Mouse (Mus musculus): ENCODE measurements at regions not wholly inside any gene's neighbourhood (a gene's known extent, or its start where the extent isn't known, plus 50 kb on each side); places are given as distances from the start of the nearest gene placed in this dataset.

GRCm38 (mm10) chr4:124063269-124064100, 145.7 kb upstream of the 4930535I16Rik start:
- no peak for DNase-seq (ENCODE audit: extremely low read depth)
- Histone ChIP-seq H3K4me3 (replicated peaks in 1 of 3; ENCODE audit: low read depth in 2 of 3, low read length in 2 of 3, poor library complexity in 1 of 3) (no peak overlapping the region), H3K4me2 (ENCODE audit: insufficient read depth, low read depth, poor library complexity, severe bottlenecking) (no peak overlapping the region), H3K27me3 (replicated peaks) (peaks cover 75% of the 10 kb centered on the region), H3K27ac (ENCODE audit: insufficient read depth, low read depth) (no peak overlapping the region), H3K79me2 (replicated peaks; ENCODE audit: control insufficient read depth, extremely low read depth, insufficient read depth, poor library complexity, severe bottlenecking) (no peaks in the 10 kb centered on the region), H3K9me3 (replicated peaks; ENCODE audit: low read length) (no peaks in the 10 kb centered on the region), H3K36me3 (replicated peaks in 1 of 2; ENCODE audit: control insufficient read depth in 1 of 2, insufficient read depth in 1 of 2, low read length in 1 of 2) (no peaks in the 10 kb centered on the region), H3K4me1 (ENCODE audit: control insufficient read depth in 1 of 2, insufficient read depth in 2 of 2) (peaks cover 0 to 3% of the 10 kb centered on the region in 2 experiments; a peak in 1 of 4 replicates), H3K9ac (ENCODE audit: insufficient read depth, low read depth) (no peak overlapping the region)
- in situ Hi-C loops (cut with MboI; ENCODE audit: low pct_ligation_motif_present, low pct_unique_long_range_greater_than_20kb, low sequenced_read_pairs): no loop called here
- TF ChIP-seq JUND (conservative IDR thresholded peaks at IDR 0.05; ENCODE audit: low read depth, low read length) (no peak), ZNF384 (IDR thresholded peaks at IDR 0.05; ENCODE audit: low read depth, low read length) (no peak), USF2 (conservative IDR thresholded peaks at IDR 0.05; ENCODE audit: low read depth, low read length) (no peak)
- dilution Hi-C loops (cut with MboI; ENCODE audit: extremely low pct_ligation_motif_present, extremely low pct_unique_long_range_greater_than_20kb, low sequenced_read_pairs): no loop called here

GRCm38 (mm10) chr4:124057607-124058006, 139.8 kb upstream of the 4930535I16Rik start:
- dilution Hi-C loops (cut with MboI; ENCODE audit: extremely low pct_ligation_motif_present, extremely low pct_unique_long_range_greater_than_20kb, low sequenced_read_pairs): no loop called here
- Histone ChIP-seq H3K4me2 (ENCODE audit: insufficient read depth, low read depth, poor library complexity, severe bottlenecking) (no peak overlapping the region), H3K4me3 (replicated peaks in 1 of 3; ENCODE audit: low read depth in 2 of 3, low read length in 2 of 3, poor library complexity in 1 of 3) (no peak overlapping the region), H3K27me3 (replicated peaks) (peaks cover 68% of the 10 kb centered on the region), H3K36me3 (replicated peaks in 1 of 2; ENCODE audit: control insufficient read depth in 1 of 2, insufficient read depth in 1 of 2, low read length in 1 of 2) (no peaks in the 10 kb centered on the region), H3K4me1 (ENCODE audit: control insufficient read depth in 1 of 2, insufficient read depth in 2 of 2) (peaks cover 0 to 2% of the 10 kb centered on the region in 2 experiments; a peak in 1 of 4 replicates), H3K79me2 (replicated peaks; ENCODE audit: control insufficient read depth, extremely low read depth, insufficient read depth, poor library complexity, severe bottlenecking) (no peaks in the 10 kb centered on the region), H3K27ac (ENCODE audit: insufficient read depth, low read depth) (no peak overlapping the region), H3K9me3 (replicated peaks; ENCODE audit: low read length) (no peaks in the 10 kb centered on the region), H3K9ac (ENCODE audit: insufficient read depth, low read depth) (no peak overlapping the region)
- in situ Hi-C loops (cut with MboI; ENCODE audit: low pct_ligation_motif_present, low pct_unique_long_range_greater_than_20kb, low sequenced_read_pairs): no loop called here
- TF ChIP-seq USF1 (IDR thresholded peaks at IDR 0.05; ENCODE audit: low read depth, low read length) (peak; percentile 33; the same call in 1 of the 2 replicates), MAX (IDR thresholded peaks at IDR 0.05; ENCODE audit: low read length) (no peak), USF2 (conservative IDR thresholded peaks at IDR 0.05; ENCODE audit: low read depth, low read length) (peak; percentile 60), BHLHE40 (IDR thresholded peaks at IDR 0.05; ENCODE audit: low read depth, low read length) (peak; percentile 61)
- no peak for DNase-seq (ENCODE audit: extremely low read depth)

GRCm38 (mm10) chr4:124054240-124054760, 136.5 kb upstream of the 4930535I16Rik start:
- in situ Hi-C loops (cut with MboI; ENCODE audit: low pct_ligation_motif_present, low pct_unique_long_range_greater_than_20kb, low sequenced_read_pairs): no loop called here
- H3K9me3 ChIP-seq (replicated peaks; ENCODE audit: low read length): no peaks in the 10 kb centered on the region
- peaks cover 64% of the 10 kb centered on the region for H3K27me3 ChIP-seq (replicated peaks)
- no peaks in the 10 kb centered on the region for H3K4me1 ChIP-seq (ENCODE audit: control insufficient read depth in 1 of 2, insufficient read depth in 2 of 2)
- no peak overlapping the region for H3K27ac ChIP-seq (ENCODE audit: insufficient read depth, low read depth)
- no peak overlapping the region for H3K4me3 ChIP-seq (replicated peaks in 1 of 3; ENCODE audit: low read depth in 2 of 3, low read length in 2 of 3, poor library complexity in 1 of 3)
- TF ChIP-seq NELFE (IDR thresholded peaks at IDR 0.05; ENCODE audit: low read depth, low read length) (no peak), MXI1 (IDR thresholded peaks at IDR 0.05; ENCODE audit: low read depth, low read length) (no peak), IRF4 (IDR thresholded peaks at IDR 0.05; ENCODE audit: low read depth, low read length) (no peak), SMC3 (IDR thresholded peaks at IDR 0.05; ENCODE audit: low read depth, low read length) (no peak), CHD1 (IDR thresholded peaks at IDR 0.05; ENCODE audit: low read depth, low read length) (no peak), PAX5 (IDR thresholded peaks at IDR 0.05; ENCODE audit: low read length) (no peak), USF2 (conservative IDR thresholded peaks at IDR 0.05; ENCODE audit: low read depth, low read length) (no peak), RAD21 (IDR thresholded peaks at IDR 0.05; ENCODE audit: low read depth, low read length) (no peak), MYC (IDR thresholded peaks at IDR 0.05; ENCODE audit: low read depth, low read length) (no peak), USF1 (IDR thresholded peaks at IDR 0.05; ENCODE audit: low read depth, low read length) (no peak)
- H3K36me3 ChIP-seq (replicated peaks in 1 of 2; ENCODE audit: control insufficient read depth in 1 of 2, insufficient read depth in 1 of 2, low read length in 1 of 2): no peaks in the 10 kb centered on the region
- no peak overlapping the region for H3K9ac ChIP-seq (ENCODE audit: insufficient read depth, low read depth)
- DNase-seq (ENCODE audit: extremely low read depth): no peak
- H3K4me2 ChIP-seq (ENCODE audit: insufficient read depth, low read depth, poor library complexity, severe bottlenecking): no peak overlapping the region
- dilution Hi-C loops (cut with MboI; ENCODE audit: extremely low pct_ligation_motif_present, extremely low pct_unique_long_range_greater_than_20kb, low sequenced_read_pairs): no loop called here
- no peaks in the 10 kb centered on the region for H3K79me2 ChIP-seq (replicated peaks; ENCODE audit: control insufficient read depth, extremely low read depth, insufficient read depth, poor library complexity, severe bottlenecking)

Measured in CH12.LX (cell line).